Mouse (Mus musculus) megakaryocyte, adult 5-6 weeks (primary cell): ENCODE data around the gene Mup10. TPM values are rescaled to one million over a fixed set of nuclear protein-coding genes. Genes with fewer than 3 reads are reported as not detected.
"Not testable (repeated sequence)": the region's sequence is repeated elsewhere in the genome, so short reads cannot be mapped to it uniquely, and the experiment has no call there.

Experiments
- ATAC-seq: 2 replicates; pipeline ENCODE4 v1.8.0; 2016; ENCODE audit warnings: mild to moderate bottlenecking, inconsistent platforms; ENCODE audit not compliant: poor library complexity, severe bottlenecking
- total RNA-seq, 2 experiments: library from RNA; stranded (forward) in 1 of 2; stranded (reverse) in 1 of 2; fragments of 153-499, 151-499 nt in 1 of 2; fragments of 221-1000, 200-1000 nt in 1 of 2; gene quantifications; 2 replicates each; pipeline versions ENCODE4 v1.2.3 to v1.2.4; 2015 to 2017

Mup10 gene
- total RNA-seq (2015) (not detected in 2 replicates), total RNA-seq (2017) (not detected in 2 replicates)

- not testable (repeated sequence) for ATAC-seq
Observed at GRCm38 (mm10) chr4:60582099-60582498, at the start of gene Mup10. Gene Mup10, minus strand, starts transcription at chr4:60582199.

Other genes starting within 250 kb of the Mup10 start
- gene Mup9, start 160.2 kb downstream of the Mup10 start, total RNA-seq (2015) = not detected in 2 replicates
- gene Mup9, start 160.2 kb downstream of the Mup10 start, total RNA-seq (2017) = not detected in 2 replicates
- not detected in 2 replicates for gene Mup1, start 80.2 kb downstream of the Mup10 start, total RNA-seq (2015)
- not detected in 2 replicates for gene Mup1, start 80.2 kb downstream of the Mup10 start, total RNA-seq (2017)
- gene Mup11, start 80.2 kb upstream of the Mup10 start, total RNA-seq (2015) = not detected in 2 replicates
- gene Mup11, start 80.2 kb upstream of the Mup10 start, total RNA-seq (2017) = not detected in 2 replicates
- gene Mup12, start 159.1 kb upstream of the Mup10 start, total RNA-seq (2015) = not detected in 2 replicates
- not detected in 2 replicates for gene Mup12, start 159.1 kb upstream of the Mup10 start, total RNA-seq (2017)
- gene Mup22, start 239.3 kb upstream of the Mup10 start, total RNA-seq (2015) = not detected in 2 replicates
- not detected in 2 replicates for gene Mup22, start 239.3 kb upstream of the Mup10 start, total RNA-seq (2017)